Mouse (Mus musculus) olfactory bulb, adult 2 months (tissue): ENCODE results near the gene St3gal3.

Source experiments
- CTCF ChIP-seq: fragments of 200-500 bp; IDR thresholded peaks from 2 replicates; pipeline ENCODE4 v1.5.1; 2012; ENCODE audit warnings: low read depth, mild to moderate bottlenecking, low read length, moderate library complexity; ENCODE audit not compliant: insufficient read depth
- POLR2A ChIP-seq: fragments of 200-500 bp; IDR thresholded peaks from 2 replicates; pipeline ENCODE4 v1.6.1; 2012; ENCODE audit warnings: mild to moderate bottlenecking, low read depth, low read length, moderate library complexity; ENCODE audit not compliant: insufficient read depth

DNA sequence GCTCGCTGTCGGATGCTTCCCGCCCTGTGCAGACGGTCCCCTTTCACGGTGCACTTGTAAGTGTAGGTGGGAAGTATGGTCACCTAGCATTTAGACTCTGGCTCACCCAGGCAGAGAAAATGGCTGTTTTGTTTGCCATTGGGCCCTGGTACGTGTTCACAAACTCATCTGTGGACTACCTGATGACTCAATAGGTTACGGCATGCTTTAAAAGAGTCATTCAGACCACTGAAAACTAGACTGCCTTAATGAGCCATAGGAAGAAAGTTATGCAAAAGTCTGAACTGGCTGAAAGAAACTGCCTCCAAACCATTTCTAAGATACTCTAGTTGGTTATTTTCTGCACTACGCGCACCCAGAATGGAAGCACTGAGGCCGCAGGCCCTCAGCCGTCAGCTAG lies 18.6 kb downstream of the St3gal3 start:
- TF ChIP-seq POLR2A (no peak), CTCF (no peak)
